Mouse (Mus musculus) forebrain, embryonic 16.5 days (tissue): ENCODE results near the gene Wdr13. TPM values are rescaled to one million over a fixed set of nuclear protein-coding genes. Genes with fewer than 3 reads are reported as not detected.
A peak's percentile ranks its signal among the peaks of the same experiment; 100 is the strongest.
"Not testable (repeated sequence)": the region's sequence is repeated elsewhere in the genome, so short reads cannot be mapped to it uniquely, and the experiment has no call there.

Source experiments
- ATAC-seq: fragments of 200-750 bp; cut with Nextera tagmentation; 2 replicates; pipeline ENCODE4 v1.8.0; 2017; ENCODE audit warnings: mild to moderate bottlenecking, moderate library complexity
- H3K27ac ChIP-seq: fragments of 300-500 bp; sonication (generic); 2 replicates; pipeline ENCODE4 v1.5.1; 2014; ENCODE audit warnings: low read length, control low read depth
- H3K27me3 ChIP-seq: fragments of 300-500 bp; sonication (generic); replicated peaks from 2 replicates; pipeline ENCODE4 v1.6.1; 2014; ENCODE audit warnings: low read length; ENCODE audit not compliant: control insufficient read depth, insufficient read depth
- H3K36me3 ChIP-seq: fragments of 300-500 bp; sonication (generic); 2 replicates; pipeline ENCODE4 v1.6.1; 2014; ENCODE audit not compliant: control insufficient read depth, insufficient read depth
- H3K4me1 ChIP-seq: fragments of 300-500 bp; sonication (generic); replicated peaks from 2 replicates; pipeline ENCODE4 v1.6.1; 2014; ENCODE audit warnings: low read length; ENCODE audit not compliant: control insufficient read depth, insufficient read depth
- H3K4me2 ChIP-seq: fragments of 300-500 bp; sonication (generic); 2 replicates; pipeline ENCODE4 v1.6.1; 2014; ENCODE audit warnings: mild to moderate bottlenecking, low read length, control low read depth
- H3K4me3 ChIP-seq: fragments of 300-500 bp; sonication (generic); replicated peaks from 2 replicates; pipeline ENCODE4 v1.5.1; 2014; ENCODE audit warnings: mild to moderate bottlenecking, low read length, control low read depth
- H3K9ac ChIP-seq: fragments of 300-500 bp; sonication (generic); replicated peaks from 2 replicates; pipeline ENCODE4 v1.6.1; 2014; ENCODE audit warnings: low read depth, low read length, control low read depth
- H3K9me3 ChIP-seq: fragments of 300-500 bp; sonication (generic); 2 replicates; pipeline ENCODE4 v1.6.1; 2016; ENCODE audit warnings: low read length; ENCODE audit not compliant: control insufficient read depth
- WGBS: fragments of 180-500 bp; shearing (Covaris S2); extraction: QIAGEN DNeasy Blood & Tissue Kit; methylation state at CpG from one replicate; pipeline ENCODE4 v1.1.7; 2014; 5-methylcytosine and 5-hydroxymethylcytosine counted together
- polyA plus RNA-seq: library from polyadenylated mRNA; unstranded; fragments of >200 nt; fragmentation: Nextera tagmentation; extraction: Ambion mirVana; gene quantifications from 2 replicates; pipeline ENCODE4 v1.2.1, GENCODE M21; 2015

The Wdr13 gene
- polyA plus RNA-seq, 1 experiment from 2014 or later = 68.5 TPM

GRCm38 (mm10) chrX:8095546-8095945 is 37.1 kb downstream of the Wdr13 start:
- ATAC-seq = no peak
- no peaks in the 10 kb centered on the region for H3K27me3 ChIP-seq
- no peaks in the 10 kb centered on the region for H3K9me3 ChIP-seq
- H3K27ac ChIP-seq = no peak overlapping the region
- H3K9ac ChIP-seq = no peak overlapping the region
- peak overlapping the region; percentile 44 for H3K4me2 ChIP-seq
- no peaks in the 10 kb centered on the region for H3K36me3 ChIP-seq
- H3K4me1 ChIP-seq = peaks cover 3% of the 10 kb centered on the region; the same call in 1 of the 2 replicates
- no peak overlapping the region for H3K4me3 ChIP-seq
- WGBS = 85% methylated on average over 10 of the region's 10 CpGs

GRCm38 (mm10) chrX:8090954-8091347 is 41.7 kb downstream of the Wdr13 start:
- H3K27ac ChIP-seq, H3K9me3 ChIP-seq, H3K9ac ChIP-seq, H3K4me3 ChIP-seq, H3K4me2 ChIP-seq, H3K27me3 ChIP-seq, H3K36me3 ChIP-seq, ATAC-seq, H3K4me1 ChIP-seq: not testable (repeated sequence)
- WGBS = 88% methylated on average over 3 of the region's 5 CpGs

- Histone ChIP-seq H3K27ac (no peak within 1 kb of the TSS), H3K36me3 (no peaks in the 10 kb centered on the region), H3K9ac (no peak within 1 kb of the TSS), H3K9me3 (no peaks in the 10 kb centered on the region), H3K27me3 (no peaks in the 10 kb centered on the region), H3K4me1 (no peaks in the 10 kb centered on the region), H3K4me3 (no peak within 1 kb of the TSS), H3K4me2 (no peak within 1 kb of the TSS)
- WGBS = 89% methylated on average over 14 of the region's 14 CpGs
- ATAC-seq = no peak
Measured at GRCm38 (mm10) chrX:8090346-8090953, 42.2 kb downstream of the Wdr13 start, which contains the start of gene Was. TSS of gene Was (minus strand) at chrX:8090498.

GRCm38 (mm10) chrX:8089746-8090145 is 42.9 kb downstream of the Wdr13 start:
- H3K4me2 ChIP-seq = no peak overlapping the region
- no peak overlapping the region for H3K4me3 ChIP-seq
- H3K27me3 ChIP-seq = no peaks in the 10 kb centered on the region
- 97% methylated on average over 3 of the region's 3 CpGs for WGBS
- H3K4me1 ChIP-seq = no peaks in the 10 kb centered on the region
- no peaks in the 10 kb centered on the region for H3K9me3 ChIP-seq
- no peaks in the 10 kb centered on the region for H3K36me3 ChIP-seq
- no peak overlapping the region for H3K9ac ChIP-seq
- ATAC-seq = no peak
- H3K27ac ChIP-seq = no peak overlapping the region

GRCm38 (mm10) chrX:8085611-8086010 is 47.1 kb downstream of the Wdr13 start:
- H3K4me2 ChIP-seq = no peak overlapping the region
- 89% methylated on average over 7 of the region's 8 CpGs for WGBS
- no peaks in the 10 kb centered on the region for H3K27me3 ChIP-seq
- H3K9me3 ChIP-seq = no peaks in the 10 kb centered on the region
- no peak for ATAC-seq
- no peak overlapping the region for H3K27ac ChIP-seq
- no peaks in the 10 kb centered on the region for H3K36me3 ChIP-seq
- H3K4me1 ChIP-seq = no peaks in the 10 kb centered on the region
- H3K9ac ChIP-seq = no peak overlapping the region
- H3K4me3 ChIP-seq = no peak overlapping the region

- H3K4me2 ChIP-seq = no peak overlapping the region
- no peak overlapping the region for H3K9ac ChIP-seq
- no peaks in the 10 kb centered on the region for H3K9me3 ChIP-seq
- H3K4me1 ChIP-seq = no peaks in the 10 kb centered on the region
- 89% methylated on average over 6 of the region's 6 CpGs for WGBS
- no peaks in the 10 kb centered on the region for H3K27me3 ChIP-seq
- H3K36me3 ChIP-seq = no peaks in the 10 kb centered on the region
- no peak overlapping the region for H3K27ac ChIP-seq
- ATAC-seq = no peak
- no peak overlapping the region for H3K4me3 ChIP-seq
Measured at GRCm38 (mm10) chrX:8084771-8085259, 47.9 kb downstream of the Wdr13 start.

- H3K27ac ChIP-seq = peak overlapping the region; percentile 76
- H3K4me2 ChIP-seq = peak overlapping the region; percentile 59
- H3K9ac ChIP-seq = peak overlapping the region; percentile 41
- H3K36me3 ChIP-seq = 0 out of 2 replicates have a peak, but pooled peaks cover 3% of the 10 kb centered on the region
- ATAC-seq = peak; percentile 6; the same call in 1 of the 2 replicates
- H3K27me3 ChIP-seq = no peaks in the 10 kb centered on the region
- H3K4me1 ChIP-seq = no peaks in the 10 kb centered on the region; the same call in 1 of the 2 replicates
- H3K9me3 ChIP-seq = no peaks in the 10 kb centered on the region
- 39% methylated on average over 3 of the region's 3 CpGs for WGBS
- peak overlapping the region; percentile 59 for H3K4me3 ChIP-seq
Measured at GRCm38 (mm10) chrX:8075104-8075503, 57.6 kb downstream of the Wdr13 start.

GRCm38 (mm10) chrX:8074430-8075014 is 58.2 kb downstream of the Wdr13 start, which contains the start of gene Suv39h1:
TSS of gene Suv39h1 (minus strand) at chrX:8074760.
- 0 out of 2 replicates have a peak, but pooled peaks cover 3% of the 10 kb centered on the region for H3K36me3 ChIP-seq
- 15% methylated on average over 41 of the region's 46 CpGs for WGBS
- H3K9ac ChIP-seq = peak within 1 kb of the TSS; percentile 53

GRCm38 (mm10) chrX:8073881-8074429 is 58.7 kb downstream of the Wdr13 start:
- H3K27me3 ChIP-seq = no peaks in the 10 kb centered on the region
- WGBS = 21% methylated on average over 55 of the region's 64 CpGs
- no peaks in the 10 kb centered on the region for H3K9me3 ChIP-seq
- peak overlapping the region; percentile 84 for H3K27ac ChIP-seq
- peak; percentile 14; the same call in 1 of the 2 replicates for ATAC-seq
- peak overlapping the region; percentile 59 for H3K4me3 ChIP-seq
- H3K36me3 ChIP-seq = 0 out of 2 replicates have a peak, but pooled peaks cover 3% of the 10 kb centered on the region
- peak overlapping the region; percentile 53 for H3K9ac ChIP-seq
- no peaks in the 10 kb centered on the region; the same call in 1 of the 2 replicates for H3K4me1 ChIP-seq
- H3K4me2 ChIP-seq = peak overlapping the region; percentile 55

More at GRCm38 (mm10) chrX:8074430-8075014, 58.2 kb downstream of the Wdr13 start, which contains the start of gene Suv39h1:
- Histone ChIP-seq H3K4me1 (no peaks in the 10 kb centered on the region; the same call in 1 of the 2 replicates), H3K27me3 (no peaks in the 10 kb centered on the region), H3K4me3 (peak within 1 kb of the TSS; percentile 59), H3K4me2 (peak within 1 kb of the TSS; percentile 59), H3K27ac (peak within 1 kb of the TSS; percentile 84), H3K9me3 (no peaks in the 10 kb centered on the region)
- ATAC-seq = peak; percentile 97
